Mouse (Mus musculus) CH12.LX (cell line): ENCODE results near the gene Trnp1.

Experiments
- CTCF ChIP-seq, 2 experiments: IDR thresholded peaks in 1 of 2; conservative IDR thresholded peaks in 1 of 2; 2 replicates each; pipeline ENCODE4 v1.5.1; 2011 to 2012; ENCODE audit warnings: low read depth in 2 of 2, low read length in 2 of 2, improper control_type of control experiment in 1 of 2, inconsistent platforms in 1 of 2, mild to moderate bottlenecking in 1 of 2, moderate library complexity in 1 of 2
- EP300 ChIP-seq: IDR thresholded peaks from 2 replicates; pipeline ENCODE4 v1.6.1; 2011; ENCODE audit warnings: low read length, improper control_type of control experiment
- JUND ChIP-seq: conservative IDR thresholded peaks from 2 replicates; pipeline ENCODE4 v1.6.1; 2011; ENCODE audit warnings: low read depth, low read length, improper control_type of control experiment
- POLR2A ChIP-seq: IDR thresholded peaks from 2 replicates; pipeline ENCODE4 v1.6.1; 2011; ENCODE audit warnings: low read depth, mild to moderate bottlenecking, improper control_type of control experiment, low read length
- RCOR1 ChIP-seq: conservative IDR thresholded peaks from 2 replicates; pipeline ENCODE4 v1.6.1; 2012; ENCODE audit warnings: low read depth, mild to moderate bottlenecking, inconsistent platforms, low read length, improper control_type of control experiment

GRCm38 (mm10) chr4:133452433-133452832 lies 45.9 kb downstream of the Trnp1 start:
- TF ChIP-seq EP300 (no peak), JUND (no peak), RCOR1 (no peak), CTCF (conservative IDR thresholded peaks at IDR 0.05 in 1 of 2, IDR thresholded peaks at IDR 0.05 in 1 of 2; ENCODE audit: low read depth in 2 of 2, low read length in 2 of 2) (no peak), POLR2A (no peak)
